Mouse (Mus musculus) midbrain, embryonic 12.5 days (tissue): Measurements from ENCODE around the gene Pcbp1. TPM values are rescaled to one million over a fixed set of nuclear protein-coding genes. Genes with fewer than 3 reads are reported as not detected.
A peak's percentile ranks its signal among the peaks of the same experiment; 100 is the strongest.

Experiments
- ATAC-seq: fragments of 200-750 bp; cut with Nextera tagmentation; 2 replicates; pipeline ENCODE4 v1.8.0; 2017; ENCODE audit warnings: low read depth, moderate TSS enrichment, moderate library complexity; ENCODE audit not compliant: low FRiP score
- H3K27ac ChIP-seq: fragments of 300-500 bp; sonication (generic); replicated peaks from 2 replicates; pipeline ENCODE4 v1.5.1; 2016; ENCODE audit warnings: mild to moderate bottlenecking
- H3K27me3 ChIP-seq: fragments of 300-500 bp; sonication (generic); 2 replicates; pipeline ENCODE4 v1.6.1; 2016; ENCODE audit warnings: mild to moderate bottlenecking
- H3K36me3 ChIP-seq: fragments of 300-500 bp; sonication (generic); 2 replicates; pipeline ENCODE4 v1.6.1; 2016
- H3K4me1 ChIP-seq: fragments of 300-500 bp; sonication (generic); 2 replicates; pipeline ENCODE4 v1.6.1; 2016
- H3K4me2 ChIP-seq: fragments of 300-500 bp; sonication (generic); replicated peaks from 2 replicates; pipeline ENCODE4 v1.6.1; 2016; ENCODE audit warnings: mild to moderate bottlenecking, moderate library complexity
- H3K4me3 ChIP-seq: fragments of 300-500 bp; sonication (generic); 2 replicates; pipeline ENCODE4 v1.5.1; 2016; ENCODE audit warnings: mild to moderate bottlenecking
- H3K9ac ChIP-seq: fragments of 300-500 bp; sonication (generic); replicated peaks from 2 replicates; pipeline ENCODE4 v1.6.1; 2016; ENCODE audit warnings: mild to moderate bottlenecking, moderate library complexity
- H3K9me3 ChIP-seq: fragments of 300-500 bp; sonication (generic); 2 replicates; pipeline ENCODE4 v1.6.1; 2016; ENCODE audit warnings: mild to moderate bottlenecking
- WGBS: fragments of 180-500 bp; shearing (Covaris S2); methylation state at CpG from one replicate; pipeline ENCODE4 v1.1.7; 2016; 5-methylcytosine and 5-hydroxymethylcytosine counted together
- polyA plus RNA-seq: library from polyadenylated mRNA; unstranded; fragments of >200 nt; fragmentation: Nextera tagmentation; extraction: Ambion mirVana; gene quantifications from 2 replicates; pipeline ENCODE4 v1.2.1, GENCODE M21; 2016

The Pcbp1 gene
- polyA plus RNA-seq, 1 experiment from 2014 or later = 570 TPM

- peak overlapping the region; percentile 95 for H3K4me2 ChIP-seq
- peak overlapping the region; percentile 7; the same call in 1 of the 2 replicates for H3K4me3 ChIP-seq
- no peak overlapping the region for H3K9ac ChIP-seq
- no peaks in the 10 kb centered on the region for H3K9me3 ChIP-seq
- H3K4me1 ChIP-seq = peaks cover 16% of the 10 kb centered on the region
- H3K27ac ChIP-seq = no peak overlapping the region
- WGBS = 82% methylated on average over 5 of the region's 5 CpGs
- H3K27me3 ChIP-seq = no peaks in the 10 kb centered on the region
- H3K36me3 ChIP-seq = peaks cover 13% of the 10 kb centered on the region
- no peak for ATAC-seq
Measured at GRCm38 (mm10) chr6:86522001-86522911, 3.9 kb downstream of the Pcbp1 start.

GRCm38 (mm10) chr6:86519767-86520345, 6.3 kb downstream of the Pcbp1 start:
- Histone ChIP-seq H3K9me3 (no peaks in the 10 kb centered on the region), H3K4me2 (no peak overlapping the region), H3K4me3 (no peak overlapping the region), H3K36me3 (peaks cover 13% of the 10 kb centered on the region), H3K4me1 (peaks cover 15% of the 10 kb centered on the region), H3K27ac (0 out of 2 replicates have a peak overlapping the region, but pooled peaks have one; percentile 3), H3K9ac (no peak overlapping the region), H3K27me3 (no peaks in the 10 kb centered on the region)
- 85% methylated on average over 3 of the region's 3 CpGs for WGBS
- ATAC-seq = no peak

- Histone ChIP-seq H3K4me1 (no peaks in the 10 kb centered on the region), H3K27ac (no peak overlapping the region), H3K4me3 (no peak overlapping the region), H3K27me3 (no peaks in the 10 kb centered on the region), H3K36me3 (peaks cover 2% of the 10 kb centered on the region), H3K9ac (no peak overlapping the region), H3K9me3 (no peaks in the 10 kb centered on the region), H3K4me2 (no peak overlapping the region)
- WGBS = 79% methylated on average over 1 of the region's 1 CpGs
- ATAC-seq = no peak
Measured at GRCm38 (mm10) chr6:86516021-86516420, 10.1 kb downstream of the Pcbp1 start.

GRCm38 (mm10) chr6:86513296-86513695, 12.8 kb downstream of the Pcbp1 start:
- Histone ChIP-seq H3K27me3 (no peaks in the 10 kb centered on the region), H3K4me2 (no peak overlapping the region), H3K27ac (no peak overlapping the region), H3K4me1 (no peaks in the 10 kb centered on the region), H3K4me3 (no peak overlapping the region), H3K9ac (no peak overlapping the region), H3K36me3 (no peaks in the 10 kb centered on the region), H3K9me3 (no peaks in the 10 kb centered on the region)
- 91% methylated on average over 4 of the region's 4 CpGs for WGBS
- no peak for ATAC-seq

- Histone ChIP-seq H3K36me3 (no peaks in the 10 kb centered on the region), H3K9ac (no peak overlapping the region), H3K4me1 (no peaks in the 10 kb centered on the region), H3K4me3 (no peak overlapping the region), H3K9me3 (no peaks in the 10 kb centered on the region), H3K4me2 (no peak overlapping the region), H3K27ac (no peak overlapping the region), H3K27me3 (no peaks in the 10 kb centered on the region)
- ATAC-seq = no peak
- WGBS = 80% methylated on average over 4 of the region's 4 CpGs
Measured at GRCm38 (mm10) chr6:86510979-86511378, 15.1 kb downstream of the Pcbp1 start.

- H3K4me2 ChIP-seq = no peak overlapping the region
- H3K36me3 ChIP-seq = no peaks in the 10 kb centered on the region
- no peak overlapping the region for H3K9ac ChIP-seq
- H3K4me3 ChIP-seq = no peak overlapping the region
- WGBS = 64% methylated on average over 3 of the region's 3 CpGs
- H3K27me3 ChIP-seq = no peaks in the 10 kb centered on the region
- no peaks in the 10 kb centered on the region for H3K9me3 ChIP-seq
- no peak for ATAC-seq
- no peaks in the 10 kb centered on the region for H3K4me1 ChIP-seq
- no peak overlapping the region for H3K27ac ChIP-seq
Measured at GRCm38 (mm10) chr6:86509866-86510200, 16.3 kb downstream of the Pcbp1 start.

GRCm38 (mm10) chr6:86509194-86509865, 16.8 kb downstream of the Pcbp1 start:
- Histone ChIP-seq H3K4me1 (no peaks in the 10 kb centered on the region), H3K4me3 (no peak overlapping the region), H3K27me3 (no peaks in the 10 kb centered on the region), H3K9ac (no peak overlapping the region), H3K4me2 (no peak overlapping the region), H3K27ac (no peak overlapping the region), H3K9me3 (no peaks in the 10 kb centered on the region), H3K36me3 (no peaks in the 10 kb centered on the region)
- ATAC-seq = no peak
- 87% methylated on average over 4 of the region's 4 CpGs for WGBS

- Histone ChIP-seq H3K9me3 (no peaks in the 10 kb centered on the region), H3K4me2 (no peak overlapping the region), H3K27me3 (no peaks in the 10 kb centered on the region), H3K4me3 (no peak overlapping the region), H3K27ac (no peak overlapping the region), H3K9ac (no peak overlapping the region), H3K36me3 (no peaks in the 10 kb centered on the region), H3K4me1 (no peaks in the 10 kb centered on the region)
- WGBS = 98% methylated on average over 3 of the region's 3 CpGs
- no peak for ATAC-seq
Measured at GRCm38 (mm10) chr6:86508736-86509135, 17.4 kb downstream of the Pcbp1 start.

GRCm38 (mm10) chr6:86507116-86507515, 19.0 kb downstream of the Pcbp1 start:
- no peaks in the 10 kb centered on the region for H3K27me3 ChIP-seq
- H3K4me3 ChIP-seq = no peak overlapping the region
- no peak for ATAC-seq
- H3K4me1 ChIP-seq = no peaks in the 10 kb centered on the region
- H3K27ac ChIP-seq = no peak overlapping the region
- no peak overlapping the region for H3K9ac ChIP-seq
- no peaks in the 10 kb centered on the region for H3K36me3 ChIP-seq
- no peak overlapping the region for H3K4me2 ChIP-seq
- H3K9me3 ChIP-seq = no peaks in the 10 kb centered on the region

GRCm38 (mm10) chr6:86506309-86506708, 19.8 kb downstream of the Pcbp1 start:
- Histone ChIP-seq H3K27ac (no peak overlapping the region), H3K36me3 (no peaks in the 10 kb centered on the region), H3K4me1 (no peaks in the 10 kb centered on the region), H3K9ac (no peak overlapping the region), H3K9me3 (no peaks in the 10 kb centered on the region), H3K27me3 (no peaks in the 10 kb centered on the region), H3K4me2 (no peak overlapping the region), H3K4me3 (no peak overlapping the region)
- 86% methylated on average over 3 of the region's 3 CpGs for WGBS
- ATAC-seq = no peak

GRCm38 (mm10) chr6:86505671-86506070, 20.4 kb downstream of the Pcbp1 start:
- no peaks in the 10 kb centered on the region for H3K9me3 ChIP-seq
- WGBS = 85% methylated on average over 7 of the region's 7 CpGs
- H3K27me3 ChIP-seq = no peaks in the 10 kb centered on the region
- no peak overlapping the region for H3K4me3 ChIP-seq
- ATAC-seq = no peak
- no peaks in the 10 kb centered on the region for H3K4me1 ChIP-seq
- H3K9ac ChIP-seq = no peak overlapping the region
- no peak overlapping the region for H3K4me2 ChIP-seq
- no peak overlapping the region for H3K27ac ChIP-seq
- no peaks in the 10 kb centered on the region for H3K36me3 ChIP-seq

- Histone ChIP-seq H3K36me3 (no peaks in the 10 kb centered on the region), H3K9ac (no peak overlapping the region)
- 92% methylated on average over 4 of the region's 4 CpGs for WGBS
Measured at GRCm38 (mm10) chr6:86503513-86503912, 22.6 kb downstream of the Pcbp1 start.

More at GRCm38 (mm10) chr6:86503513-86503912, 22.6 kb downstream of the Pcbp1 start:
- H3K4me3 ChIP-seq = no peak overlapping the region
- no peak for ATAC-seq
- no peaks in the 10 kb centered on the region for H3K4me1 ChIP-seq
- H3K9me3 ChIP-seq = no peaks in the 10 kb centered on the region
- no peak overlapping the region for H3K4me2 ChIP-seq
- H3K27ac ChIP-seq = no peak overlapping the region
- no peaks in the 10 kb centered on the region for H3K27me3 ChIP-seq
